Mouse (Mus musculus) megakaryocyte, embryonic 14.5 days (primary cell): ENCODE measurements around the gene Fgd6.

Experiments
- FLI1 ChIP-seq: IDR thresholded peaks from 2 replicates; pipeline ENCODE4 v1.6.1; 2012; ENCODE audit warnings: low read length, inconsistent platforms, mixed read lengths
- GATA1 ChIP-seq: IDR thresholded peaks from 3 replicates; pipeline ENCODE4 v1.6.1; 2012; ENCODE audit warnings: mixed read lengths, low read length, inconsistent platforms, borderline replicate concordance

DNA sequence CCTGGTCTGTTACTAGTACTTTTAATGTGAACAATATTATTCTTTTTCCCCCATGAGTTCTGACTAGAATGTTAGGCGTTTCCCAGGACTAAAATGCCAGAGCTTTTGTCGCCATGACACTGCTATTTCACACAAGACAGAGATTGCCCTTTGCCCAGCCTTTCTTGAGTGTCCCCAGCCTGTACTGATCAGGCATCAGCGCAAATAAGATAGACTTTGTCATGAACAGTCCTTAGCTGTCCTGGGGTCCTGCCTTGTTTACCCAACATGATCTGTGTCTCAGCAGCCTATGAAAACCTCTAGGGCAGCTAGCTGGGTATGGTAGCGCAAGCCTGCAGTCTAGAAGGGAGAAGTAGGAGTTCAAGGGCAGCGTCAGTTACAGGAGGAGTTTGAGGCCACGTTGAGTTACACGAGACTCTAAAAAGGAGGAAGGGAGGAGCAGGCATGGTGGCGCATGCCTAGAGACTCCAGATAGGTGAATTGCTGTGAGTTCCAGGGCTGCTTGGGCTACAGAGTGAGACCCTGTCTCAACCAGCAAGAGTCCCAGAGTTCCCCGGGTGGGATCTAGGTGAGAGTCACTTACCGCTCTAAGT is 103.2 kb downstream of the Fgd6 start:
- TF ChIP-seq GATA1 (no peak), FLI1 (no peak)
